Mouse (Mus musculus): ENCODE results near the gene Rnf222.

GRCm38 (mm10) chr11:68888253-68888652 is at the start of gene Rnf222:
- TF ChIP-seq POLR2A (IDR thresholded peaks at IDR 0.05; ENCODE audit: low read depth, low read length) (no peak), CTCF (IDR thresholded peaks at IDR 0.05; ENCODE audit: borderline replicate concordance, insufficient read depth, low read length) (no peak)
